Mouse (Mus musculus) neural tube, embryonic 12.5 days (tissue): ENCODE data around the gene Ndufa6. TPM values are rescaled to one million over a fixed set of nuclear protein-coding genes. Genes with fewer than 3 reads are reported as not detected.
A peak's percentile ranks its signal among the peaks of the same experiment; 100 is the strongest.
"Not testable (repeated sequence)": the region's sequence is repeated elsewhere in the genome, so short reads cannot be mapped to it uniquely, and the experiment has no call there.

Experiments used
- ATAC-seq: fragments of 200-750 bp; cut with Nextera tagmentation; 2 replicates; pipeline ENCODE4 v1.8.0; 2017; ENCODE audit warnings: low read depth, mild to moderate bottlenecking, moderate TSS enrichment, moderate library complexity; ENCODE audit not compliant: low FRiP score
- H3K27ac ChIP-seq: fragments of 300-500 bp; sonication (generic); 2 replicates; pipeline ENCODE4 v1.5.1; 2016
- H3K27me3 ChIP-seq: fragments of 300-500 bp; sonication (generic); replicated peaks from 2 replicates; pipeline ENCODE4 v1.6.1; 2016; ENCODE audit warnings: mild to moderate bottlenecking
- H3K36me3 ChIP-seq: fragments of 300-500 bp; sonication (generic); 2 replicates; pipeline ENCODE4 v1.6.1; 2016; ENCODE audit warnings: mild to moderate bottlenecking
- H3K4me1 ChIP-seq: fragments of 300-500 bp; sonication (generic); 2 replicates; pipeline ENCODE4 v1.6.1; 2016
- H3K4me2 ChIP-seq: fragments of 300-500 bp; sonication (generic); replicated peaks from 2 replicates; pipeline ENCODE4 v1.6.1; 2016; ENCODE audit warnings: mild to moderate bottlenecking
- H3K4me3 ChIP-seq: fragments of 300-500 bp; sonication (generic); 2 replicates; pipeline ENCODE4 v1.5.1; 2016
- H3K9ac ChIP-seq: fragments of 300-500 bp; sonication (generic); 2 replicates; pipeline ENCODE4 v1.6.1; 2016; ENCODE audit warnings: mild to moderate bottlenecking
- H3K9me3 ChIP-seq: fragments of 300-500 bp; sonication (generic); 2 replicates; pipeline ENCODE4 v1.6.1; 2016; ENCODE audit warnings: mild to moderate bottlenecking
- WGBS: fragments of 180-500 bp; shearing (Covaris S2); methylation state at CpG from one replicate; pipeline ENCODE4 v1.1.7; 2016; 5-methylcytosine and 5-hydroxymethylcytosine counted together
- polyA plus RNA-seq: library from polyadenylated mRNA; unstranded; fragments of >200 nt; fragmentation: Nextera tagmentation; extraction: Ambion mirVana; gene quantifications from 2 replicates; pipeline ENCODE4 v1.2.1, GENCODE M21; 2016

Ndufa6 gene
- polyA plus RNA-seq, result 302 and 313 TPM in 2 replicates

- peak within 1 kb of the TSS; percentile 95 for H3K4me3 ChIP-seq
- no peaks in the 10 kb centered on the region for H3K27me3 ChIP-seq
- peak within 1 kb of the TSS; percentile 67; the same call in 1 of the 2 replicates for H3K27ac ChIP-seq
- peaks cover 20% of the 10 kb centered on the region for H3K4me1 ChIP-seq
- peaks cover 16% of the 10 kb centered on the region for H3K36me3 ChIP-seq
- ATAC-seq, result peak; percentile 99
- H3K9me3 ChIP-seq, result no peaks in the 10 kb centered on the region
- peak within 1 kb of the TSS; percentile 97 for H3K9ac ChIP-seq
- WGBS, result 2% methylated on average over 57 of the region's 57 CpGs
- H3K4me2 ChIP-seq, result peak within 1 kb of the TSS; percentile 87
Measured at GRCm38 (mm10) chr15:82354126-82354945, at the start of gene Ndufa6. TSS of gene Ndufa6 (minus strand) at chr15:82354322.

- no peaks in the 10 kb centered on the region for H3K36me3 ChIP-seq
- WGBS, result 89% methylated on average over 9 of the region's 9 CpGs
- H3K4me1 ChIP-seq, result no peaks in the 10 kb centered on the region
- H3K4me2 ChIP-seq, result no peak overlapping the region
- no peak overlapping the region for H3K4me3 ChIP-seq
- no peak overlapping the region for H3K27ac ChIP-seq
- no peak for ATAC-seq
- no peaks in the 10 kb centered on the region for H3K9me3 ChIP-seq
- no peak overlapping the region for H3K9ac ChIP-seq
- H3K27me3 ChIP-seq, result no peaks in the 10 kb centered on the region
Measured at GRCm38 (mm10) chr15:82403606-82404005, 49.5 kb upstream of the Ndufa6 start.

GRCm38 (mm10) chr15:82402741-82403140, 48.6 kb upstream of the Ndufa6 start:
- H3K4me3 ChIP-seq, result no peak overlapping the region
- no peak for ATAC-seq
- 85% methylated on average over 6 of the region's 6 CpGs for WGBS

GRCm38 (mm10) chr15:82402106-82402505, 48.0 kb upstream of the Ndufa6 start:
- H3K4me3 ChIP-seq, result no peak overlapping the region
- no peaks in the 10 kb centered on the region for H3K4me1 ChIP-seq
- no peaks in the 10 kb centered on the region for H3K9me3 ChIP-seq
- H3K36me3 ChIP-seq, result no peaks in the 10 kb centered on the region
- H3K4me2 ChIP-seq, result no peak overlapping the region
- no peak overlapping the region for H3K27ac ChIP-seq
- no peak for ATAC-seq
- no peaks in the 10 kb centered on the region for H3K27me3 ChIP-seq
- H3K9ac ChIP-seq, result no peak overlapping the region

More at GRCm38 (mm10) chr15:82402741-82403140, 48.6 kb upstream of the Ndufa6 start:
- no peaks in the 10 kb centered on the region for H3K27me3 ChIP-seq
- H3K9me3 ChIP-seq, result no peaks in the 10 kb centered on the region
- H3K4me1 ChIP-seq, result no peaks in the 10 kb centered on the region
- H3K36me3 ChIP-seq, result no peaks in the 10 kb centered on the region
- no peak overlapping the region for H3K4me2 ChIP-seq
- no peak overlapping the region for H3K9ac ChIP-seq
- H3K27ac ChIP-seq, result no peak overlapping the region

DNA sequence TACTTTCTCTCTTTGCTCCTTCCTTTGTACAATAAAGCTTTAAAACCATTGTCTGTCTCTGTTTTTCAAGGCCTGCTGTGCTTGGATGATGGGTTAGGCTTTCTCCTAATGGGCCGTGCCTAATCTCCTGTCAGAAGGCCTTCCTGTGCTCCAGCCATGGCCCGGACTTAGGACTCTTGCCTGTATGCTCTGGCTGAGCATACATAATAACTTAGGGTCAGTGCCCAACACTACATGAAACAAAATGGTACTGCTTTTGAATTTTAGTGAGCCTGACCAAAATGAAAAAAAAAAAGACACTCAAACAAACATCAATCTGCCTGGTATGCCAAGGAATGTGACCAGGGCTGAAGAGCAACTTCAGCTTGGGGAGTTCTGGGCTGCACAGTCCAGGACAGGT, 47.4 kb upstream of the Ndufa6 start:
- Histone ChIP-seq H3K9ac (no peak overlapping the region), H3K9me3 (no peaks in the 10 kb centered on the region), H3K27me3 (no peaks in the 10 kb centered on the region), H3K4me2 (no peak overlapping the region), H3K36me3 (no peaks in the 10 kb centered on the region), H3K4me1 (no peaks in the 10 kb centered on the region), H3K4me3 (no peak overlapping the region), H3K27ac (no peak overlapping the region)
- no peak for ATAC-seq
- WGBS, result 13% methylated on average over 2 of the region's 2 CpGs

DNA sequence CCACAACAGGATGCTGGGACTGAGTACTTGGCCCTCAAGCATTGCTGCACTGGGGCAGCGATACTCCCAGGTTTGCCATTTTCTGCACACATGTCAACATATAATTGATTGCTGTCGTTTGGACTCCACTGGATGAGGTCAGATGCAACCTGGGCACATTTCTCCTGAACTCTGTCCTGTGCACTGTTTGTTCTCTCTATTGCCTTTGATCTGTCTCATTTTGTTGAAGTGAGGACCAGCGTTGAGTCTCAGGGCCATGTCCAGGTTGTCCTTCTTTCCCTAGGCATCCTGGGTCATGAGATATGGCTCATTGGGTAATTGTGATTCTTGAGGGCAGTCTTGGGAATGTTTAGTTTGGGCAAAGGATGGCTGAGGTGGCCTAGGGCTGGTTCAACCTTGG, 41.8 kb upstream of the Ndufa6 start:
- H3K4me1 ChIP-seq, H3K4me2 ChIP-seq, H3K27me3 ChIP-seq, H3K36me3 ChIP-seq, H3K27ac ChIP-seq, H3K9ac ChIP-seq, ATAC-seq, H3K4me3 ChIP-seq, H3K9me3 ChIP-seq: not testable (repeated sequence)
- 88% methylated on average over 3 of the region's 3 CpGs for WGBS

GRCm38 (mm10) chr15:82393922-82394321, 39.8 kb upstream of the Ndufa6 start, which contains the start of gene Cyp2d11:
TSS of gene Cyp2d11 (minus strand) at chr15:82394022.
- H3K4me3 ChIP-seq, H3K27ac ChIP-seq, H3K4me1 ChIP-seq, H3K4me2 ChIP-seq, H3K9ac ChIP-seq, H3K9me3 ChIP-seq, ATAC-seq, H3K36me3 ChIP-seq, H3K27me3 ChIP-seq: not testable (repeated sequence)
- 84% methylated on average over 2 of the region's 2 CpGs for WGBS

DNA sequence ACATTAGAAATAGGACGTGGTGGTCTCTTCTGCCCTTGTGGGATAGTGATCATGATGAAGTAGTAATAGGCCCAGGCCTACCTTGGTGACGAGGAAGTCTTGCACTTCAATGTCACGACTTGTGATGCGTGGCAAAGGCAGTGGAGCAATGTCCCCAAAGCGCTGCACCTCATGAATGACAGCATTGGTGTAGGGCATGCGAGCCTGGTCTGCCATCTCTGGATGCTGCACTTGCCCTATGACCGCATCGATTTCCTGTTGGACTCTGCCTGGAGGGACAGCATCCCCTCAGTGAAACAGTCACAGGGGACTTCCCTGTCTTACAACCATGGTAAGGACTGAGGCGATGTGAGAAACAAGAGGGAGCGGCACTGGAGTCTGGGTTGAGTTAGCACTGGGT, 35.8 kb upstream of the Ndufa6 start:
- H3K9ac ChIP-seq, H3K4me2 ChIP-seq, H3K27ac ChIP-seq, H3K4me3 ChIP-seq, H3K36me3 ChIP-seq, H3K4me1 ChIP-seq, H3K9me3 ChIP-seq, H3K27me3 ChIP-seq, ATAC-seq: not testable (repeated sequence)
- 91% methylated on average over 10 of the region's 10 CpGs for WGBS

DNA sequence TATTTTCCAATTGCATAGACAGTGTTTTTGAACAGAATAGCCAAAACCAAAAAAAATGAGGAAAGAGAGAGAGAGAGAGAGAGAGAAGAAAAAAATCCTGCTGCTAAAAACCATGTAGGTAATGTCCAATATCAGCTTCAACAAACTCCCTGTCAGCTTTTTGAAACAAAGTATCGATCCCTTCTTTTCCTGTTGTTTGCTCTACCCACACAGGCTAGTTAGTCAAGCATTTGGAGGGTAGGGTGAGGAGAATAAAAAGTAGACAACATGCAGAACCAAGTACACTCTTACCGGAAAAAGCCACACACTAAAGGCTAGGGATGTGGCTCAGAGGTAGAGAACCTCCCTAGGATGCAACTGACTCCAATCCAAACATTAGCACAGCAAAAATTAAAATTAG, 31.6 kb upstream of the Ndufa6 start:
- no peaks in the 10 kb centered on the region for H3K9me3 ChIP-seq
- 97% methylated on average over 2 of the region's 2 CpGs for WGBS
- peaks cover 4% of the 10 kb centered on the region for H3K4me1 ChIP-seq
- ATAC-seq, result no peak
- H3K4me2 ChIP-seq, result no peak overlapping the region
- H3K9ac ChIP-seq, result no peak overlapping the region
- no peaks in the 10 kb centered on the region for H3K36me3 ChIP-seq
- no peak overlapping the region for H3K4me3 ChIP-seq
- H3K27me3 ChIP-seq, result no peaks in the 10 kb centered on the region
- H3K27ac ChIP-seq, result no peak overlapping the region

GRCm38 (mm10) chr15:82382441-82382840, 28.3 kb upstream of the Ndufa6 start:
- H3K9ac ChIP-seq, result no peak overlapping the region
- H3K4me3 ChIP-seq, result no peak overlapping the region
- ATAC-seq, result no peak
- no peaks in the 10 kb centered on the region for H3K9me3 ChIP-seq
- H3K4me2 ChIP-seq, result no peak overlapping the region
- WGBS, result 86% methylated on average over 2 of the region's 2 CpGs
- H3K27me3 ChIP-seq, result no peaks in the 10 kb centered on the region
- H3K27ac ChIP-seq, result no peak overlapping the region
- peaks cover 10% of the 10 kb centered on the region for H3K4me1 ChIP-seq
- no peaks in the 10 kb centered on the region for H3K36me3 ChIP-seq

GRCm38 (mm10) chr15:82380714-82381062, 26.6 kb upstream of the Ndufa6 start:
- peak overlapping the region; percentile 33; the same call in 1 of the 2 replicates for H3K9ac ChIP-seq
- H3K4me2 ChIP-seq, result peak overlapping the region; percentile 65
- ATAC-seq, result no peak
- 34% methylated on average over 7 of the region's 7 CpGs for WGBS
- H3K36me3 ChIP-seq, result no peaks in the 10 kb centered on the region
- H3K27me3 ChIP-seq, result no peaks in the 10 kb centered on the region
- peak overlapping the region; percentile 34 for H3K4me3 ChIP-seq
- H3K4me1 ChIP-seq, result peaks cover 10% of the 10 kb centered on the region
- no peak overlapping the region for H3K27ac ChIP-seq
- H3K9me3 ChIP-seq, result no peaks in the 10 kb centered on the region

- WGBS, result 2% methylated on average over 19 of the region's 24 CpGs
- Histone ChIP-seq H3K4me2 (peak within 1 kb of the TSS; percentile 65), H3K4me1 (peaks cover 10% of the 10 kb centered on the region), H3K27me3 (no peaks in the 10 kb centered on the region), H3K9ac (peak within 1 kb of the TSS; percentile 33; the same call in 1 of the 2 replicates), H3K36me3 (no peaks in the 10 kb centered on the region), H3K4me3 (peak within 1 kb of the TSS; percentile 34), H3K9me3 (no peaks in the 10 kb centered on the region), H3K27ac (no peak within 1 kb of the TSS)
- peak; percentile 58 for ATAC-seq
Measured at GRCm38 (mm10) chr15:82379871-82380713, 26.0 kb upstream of the Ndufa6 start, which contains the start of gene Cyp2d22. TSS of gene Cyp2d22 (minus strand) at chr15:82380260.
